Mouse (Mus musculus) CH12.LX (cell line): Measurements from ENCODE around the gene Gm6309. TPM values are rescaled to one million over a fixed set of nuclear protein-coding genes. Genes with fewer than 3 reads are reported as not detected.
A peak's percentile ranks its signal among the peaks of the same experiment; 100 is the strongest.
"Not testable (repeated sequence)": the region's sequence is repeated elsewhere in the genome, so short reads cannot be mapped to it uniquely, and the experiment has no call there.

Experiments used
- DNase-seq: peaks from one replicate; pipeline ENCODE4 v3.0.0-alpha.2; 2013; ENCODE audit errors: extremely low read depth
- H3K27ac ChIP-seq: 2 replicates; pipeline ENCODE4 v1.5.1; 2012; ENCODE audit warnings: low read depth, mild to moderate bottlenecking, control low read depth, moderate library complexity; ENCODE audit not compliant: insufficient read depth
- H3K27me3 ChIP-seq: replicated peaks from 2 replicates; pipeline ENCODE3; 2012; ENCODE audit warnings: inconsistent platforms
- H3K36me3 ChIP-seq, 2 experiments: replicated peaks in 1 of 2; 2 replicates each; pipeline versions ENCODE3 to v1.6.1; 2012; ENCODE audit warnings: inconsistent platforms in 1 of 2, low read length in 1 of 2, mild to moderate bottlenecking in 1 of 2, mixed read lengths in 1 of 2, moderate library complexity in 1 of 2; ENCODE audit not compliant: control insufficient read depth in 1 of 2, insufficient read depth in 1 of 2
- H3K4me1 ChIP-seq, 2 experiments: 2 replicates each; pipeline ENCODE4 v1.6.1; 2012; ENCODE audit warnings: inconsistent platforms in 1 of 2, moderate library complexity in 1 of 2; ENCODE audit not compliant: insufficient read depth in 2 of 2, control insufficient read depth in 1 of 2
- H3K4me2 ChIP-seq: 2 replicates; pipeline ENCODE4 v1.6.1; 2012; ENCODE audit warnings: low read depth, mild to moderate bottlenecking, control low read depth; ENCODE audit not compliant: poor library complexity, insufficient read depth, severe bottlenecking
- H3K4me3 ChIP-seq, 3 experiments: fragments of 150-350 bp in 1 of 3; sonication (generic) in 1 of 3; replicated peaks in 1 of 3; 2 replicates each; pipeline versions ENCODE3 to v1.5.1; 2011 to 2012; ENCODE audit warnings: low read depth in 2 of 3, low read length in 2 of 3, mild to moderate bottlenecking in 2 of 3, moderate library complexity in 2 of 3, control low read depth in 1 of 3, improper control_type of control experiment in 1 of 3, inconsistent platforms in 1 of 3, mixed read lengths in 1 of 3; ENCODE audit not compliant: poor library complexity in 1 of 3
- H3K79me2 ChIP-seq: replicated peaks from 2 replicates; pipeline ENCODE4 v1.6.1; 2012; ENCODE audit warnings: mild to moderate bottlenecking, moderate library complexity; ENCODE audit not compliant: control insufficient read depth, poor library complexity, insufficient read depth, severe bottlenecking; ENCODE audit errors: extremely low read depth
- H3K9ac ChIP-seq: 2 replicates; pipeline ENCODE4 v1.6.1; 2012; ENCODE audit warnings: low read depth, mild to moderate bottlenecking, control low read depth, moderate library complexity; ENCODE audit not compliant: insufficient read depth
- H3K9me3 ChIP-seq: replicated peaks from 2 replicates; pipeline ENCODE3; 2012; ENCODE audit warnings: low read length, inconsistent platforms, mixed read lengths
- CHD1 ChIP-seq: IDR thresholded peaks from 2 replicates; pipeline ENCODE4 v1.6.1; 2012; ENCODE audit warnings: low read depth, low read length, improper control_type of control experiment, inconsistent platforms
- ELF1 ChIP-seq: IDR thresholded peaks from 2 replicates; pipeline ENCODE4 v1.6.1; 2014; ENCODE audit warnings: low read depth, mild to moderate bottlenecking, inconsistent platforms, low read length, improper control_type of control experiment
- EP300 ChIP-seq: IDR thresholded peaks from 2 replicates; pipeline ENCODE4 v1.6.1; 2011; ENCODE audit warnings: low read length, improper control_type of control experiment
- GABPA ChIP-seq: IDR thresholded peaks from 2 replicates; pipeline ENCODE4 v1.6.1; 2012; ENCODE audit warnings: low read depth, low read length, improper control_type of control experiment, inconsistent platforms; ENCODE audit not compliant: insufficient replicate concordance
- HCFC1 ChIP-seq: IDR thresholded peaks from 2 replicates; pipeline ENCODE4 v1.6.1; 2012; ENCODE audit warnings: low read depth, mild to moderate bottlenecking, inconsistent platforms, low read length, improper control_type of control experiment
- IRF4 ChIP-seq: IDR thresholded peaks from 2 replicates; pipeline ENCODE4 v1.6.1; 2014; ENCODE audit warnings: low read depth, mild to moderate bottlenecking, inconsistent platforms, low read length, improper control_type of control experiment
- JUN ChIP-seq: IDR thresholded peaks from 2 replicates; pipeline ENCODE4 v1.6.1; 2011; ENCODE audit warnings: low read depth, mild to moderate bottlenecking, low read length, improper control_type of control experiment, moderate library complexity; ENCODE audit not compliant: insufficient read depth
- JUND ChIP-seq: conservative IDR thresholded peaks from 2 replicates; pipeline ENCODE4 v1.6.1; 2011; ENCODE audit warnings: low read depth, low read length, improper control_type of control experiment
- MEF2A ChIP-seq: IDR thresholded peaks from 2 replicates; pipeline ENCODE4 v1.6.1; 2014; ENCODE audit warnings: low read depth, mild to moderate bottlenecking, inconsistent platforms, low read length, improper control_type of control experiment, borderline replicate concordance
- NELFE ChIP-seq: IDR thresholded peaks from 2 replicates; pipeline ENCODE4 v1.6.1; 2011; ENCODE audit warnings: low read depth, low read length, improper control_type of control experiment
- NRF1 ChIP-seq: IDR thresholded peaks from 2 replicates; pipeline ENCODE4 v1.6.1; 2014; ENCODE audit warnings: low read depth, mild to moderate bottlenecking, inconsistent platforms, low read length, improper control_type of control experiment, moderate library complexity
- PAX5 ChIP-seq: IDR thresholded peaks from 2 replicates; pipeline ENCODE4 v1.6.1; 2012; ENCODE audit warnings: low read length, inconsistent platforms, mixed read lengths
- POLR2AphosphoS2 ChIP-seq: IDR thresholded peaks from 2 replicates; pipeline ENCODE4 v1.6.1; 2011; ENCODE audit warnings: low read depth, low read length, improper control_type of control experiment
- RAD21 ChIP-seq: IDR thresholded peaks from 2 replicates; pipeline ENCODE4 v1.6.1; 2011; ENCODE audit warnings: low read depth, mild to moderate bottlenecking, low read length, improper control_type of control experiment, moderate library complexity
- SIN3A ChIP-seq: IDR thresholded peaks from 2 replicates; pipeline ENCODE4 v1.6.1; 2012; ENCODE audit warnings: low read length, improper control_type of control experiment, inconsistent platforms
- TBP ChIP-seq: conservative IDR thresholded peaks from 2 replicates; pipeline ENCODE4 v1.6.1; 2011; ENCODE audit warnings: low read depth, low read length, improper control_type of control experiment
- TCF12 ChIP-seq: IDR thresholded peaks from 2 replicates; pipeline ENCODE4 v1.6.1; 2014; ENCODE audit warnings: low read depth, mild to moderate bottlenecking, inconsistent platforms, low read length, improper control_type of control experiment
- USF1 ChIP-seq: IDR thresholded peaks from 2 replicates; pipeline ENCODE4 v1.6.1; 2014; ENCODE audit warnings: low read depth, mild to moderate bottlenecking, inconsistent platforms, low read length, improper control_type of control experiment
- USF2 ChIP-seq: conservative IDR thresholded peaks from 2 replicates; pipeline ENCODE4 v1.6.1; 2011; ENCODE audit warnings: low read depth, low read length, improper control_type of control experiment
- ZC3H11A ChIP-seq: IDR thresholded peaks from 2 replicates; pipeline ENCODE4 v1.6.1; 2012; ENCODE audit warnings: low read depth, mild to moderate bottlenecking, inconsistent platforms, low read length, improper control_type of control experiment
- ZKSCAN1 ChIP-seq: IDR thresholded peaks from 2 replicates; pipeline ENCODE4 v1.6.1; 2012; ENCODE audit warnings: low read depth, inconsistent platforms, low read length, improper control_type of control experiment, borderline replicate concordance
- ZNF384 ChIP-seq: IDR thresholded peaks from 2 replicates; pipeline ENCODE4 v1.6.1; 2012; ENCODE audit warnings: low read depth, low read length, improper control_type of control experiment, inconsistent platforms
- dilution Hi-C: fragments of 300-500 bp; cut with MboI; formaldehyde crosslinking; loops from 2 replicates; pipeline ENCODE4 v1.14.3; 2020; ENCODE audit warnings: low sequenced_read_pairs; ENCODE audit not compliant: extremely low pct_unique_long_range_greater_than_20kb, extremely low pct_ligation_motif_present
- in situ Hi-C: fragments of 300-500 bp; cut with MboI; formaldehyde crosslinking; loops from 3 replicates; pipeline ENCODE4 v1.14.3; 2019; ENCODE audit warnings: low sequenced_read_pairs, low pct_ligation_motif_present, low pct_unique_long_range_greater_than_20kb, mixed read lengths
- polyA plus RNA-seq: library from polyadenylated mRNA; unstranded; fragments of >175 nt; gene quantifications from 2 replicates; pipeline ENCODE4 v1.2.1, GENCODE M21; 2012; ENCODE audit warnings: low read depth; ENCODE audit not compliant: insufficient read length
- total RNA-seq, 2 experiments: library from RNA; depleted of rRNA; stranded (reverse); fragments of 300-350 nt in 1 of 2; fragments of >200 nt in 1 of 2; gene quantifications; 2 replicates each; pipeline ENCODE4 v1.2.3; 2012 to 2014

Gm6309 gene
- total RNA-seq (2012; rRNA removed): not detected in 2 replicates
- not detected in 2 replicates for total RNA-seq (2014; rRNA removed)
- not detected in 2 replicates for polyA plus RNA-seq

- H3K9me3 ChIP-seq, dilution Hi-C loops, H3K4me1 ChIP-seq, H3K4me2 ChIP-seq, H3K79me2 ChIP-seq, H3K27ac ChIP-seq, in situ Hi-C loops, H3K36me3 ChIP-seq, DNase-seq, H3K27me3 ChIP-seq, H3K4me3 ChIP-seq, H3K9ac ChIP-seq: not testable (repeated sequence)
These were observed at the start of gene Gm6309 for GRCm38 (mm10) chr5:146170621-146171020. TSS of gene Gm6309 (minus strand) at chr5:146170721.

DNA sequence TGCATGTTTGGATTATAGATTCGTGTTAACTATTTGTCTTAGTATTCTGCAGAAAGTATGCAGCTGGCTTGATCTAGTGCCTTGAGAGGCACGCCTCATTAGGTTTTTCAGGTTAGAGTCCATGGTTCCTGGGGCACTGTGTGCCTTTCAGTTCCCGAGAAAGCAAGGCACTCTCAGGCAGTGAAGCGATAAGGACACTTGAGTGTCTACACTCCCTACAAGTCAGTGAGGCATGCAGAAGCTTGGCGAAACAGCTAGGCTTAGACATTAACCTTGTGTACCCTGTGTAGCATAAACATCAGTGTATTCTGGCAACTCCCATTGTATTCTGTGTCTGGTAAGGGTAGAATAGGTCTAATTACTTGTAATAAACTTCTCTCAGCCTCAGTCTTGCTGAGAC is 35.0 kb upstream of the Gm6309 start:
- peaks cover 51 to 81% of the 10 kb centered on the region in 2 experiments for H3K36me3 ChIP-seq
- H3K9me3 ChIP-seq: peaks cover 2% of the 10 kb centered on the region
- H3K27ac ChIP-seq: no peak overlapping the region
- H3K9ac ChIP-seq: no peak overlapping the region
- in situ Hi-C loops (no loop called here), dilution Hi-C loops (no loop called here)
- TF ChIP-seq PAX5: no peak
- TF ChIP-seq MEF2A: no peak
- no peak overlapping the region for H3K4me2 ChIP-seq
- no peak for DNase-seq
- peaks cover 0 to 12% of the 10 kb centered on the region in 2 experiments; a peak in 2 of 4 replicates for H3K4me1 ChIP-seq
- H3K4me3 ChIP-seq: no peak overlapping the region
- H3K79me2 ChIP-seq: no peaks in the 10 kb centered on the region
- H3K27me3 ChIP-seq: no peaks in the 10 kb centered on the region

GRCm38 (mm10) chr5:146203921-146204320 is 33.4 kb upstream of the Gm6309 start:
- Histone ChIP-seq H3K27me3 (no peaks in the 10 kb centered on the region), H3K9me3 (peaks cover 2% of the 10 kb centered on the region), H3K36me3 (peaks cover 41 to 68% of the 10 kb centered on the region in 2 experiments), H3K4me1 (peaks cover 0 to 12% of the 10 kb centered on the region in 2 experiments; a peak in 2 of 4 replicates), H3K79me2 (no peaks in the 10 kb centered on the region)
- in situ Hi-C loops: no loop called here
- TF ChIP-seq NELFE: no peak
- no peak for TF ChIP-seq GABPA
- TF ChIP-seq NRF1: no peak
- no peak for TF ChIP-seq TCF12
- TF ChIP-seq ELF1: no peak
- no peak for TF ChIP-seq ZKSCAN1
- no peak for TF ChIP-seq ZNF384
- TF ChIP-seq TBP: no peak
- TF ChIP-seq SIN3A: no peak
- no peak for TF ChIP-seq IRF4
- no peak for TF ChIP-seq USF2
- no peak for TF ChIP-seq HCFC1
- no peak for TF ChIP-seq ZC3H11A
- TF ChIP-seq POLR2AphosphoS2: no peak
- TF ChIP-seq RAD21: no peak
- TF ChIP-seq CHD1: no peak
- TF ChIP-seq JUND: no peak
- no peak for TF ChIP-seq JUN
- TF ChIP-seq USF1: no peak
- TF ChIP-seq EP300: no peak
- TF ChIP-seq, all 38 proteins: peak for 0
- peak; percentile 15 for DNase-seq
- dilution Hi-C loops: no loop called here
- no peak overlapping the region for H3K27ac ChIP-seq
- H3K4me2 ChIP-seq: no peak overlapping the region
- no peak overlapping the region for H3K4me3 ChIP-seq
- H3K9ac ChIP-seq: no peak overlapping the region
